Mouse (Mus musculus): ENCODE results near the gene Tchhl1. TPM values are rescaled to one million over a fixed set of nuclear protein-coding genes. Genes with fewer than 3 reads are reported as not detected.

Tchhl1 gene
- polyA plus RNA-seq, 1 experiment = not detected

GRCm38 (mm10) chr3:93514628-93515027, 46.1 kb downstream of the Tchhl1 start:
- Histone ChIP-seq H3K4me1 (peaks cover 9% of the 10 kb centered on the region), H3K4me3 (replicated peaks) (no peak overlapping the region), H3K27me3 (replicated peaks) (no peaks in the 10 kb centered on the region), H3K9me3 (no peaks in the 10 kb centered on the region), H3K36me3 (replicated peaks; ENCODE audit: low read length) (no peaks in the 10 kb centered on the region)
- TF ChIP-seq FLI1 (IDR thresholded peaks at IDR 0.05; ENCODE audit: low read length) (no peak), GATA1 (IDR thresholded peaks at IDR 0.05; ENCODE audit: borderline replicate concordance, low read length) (no peak)

DNA sequence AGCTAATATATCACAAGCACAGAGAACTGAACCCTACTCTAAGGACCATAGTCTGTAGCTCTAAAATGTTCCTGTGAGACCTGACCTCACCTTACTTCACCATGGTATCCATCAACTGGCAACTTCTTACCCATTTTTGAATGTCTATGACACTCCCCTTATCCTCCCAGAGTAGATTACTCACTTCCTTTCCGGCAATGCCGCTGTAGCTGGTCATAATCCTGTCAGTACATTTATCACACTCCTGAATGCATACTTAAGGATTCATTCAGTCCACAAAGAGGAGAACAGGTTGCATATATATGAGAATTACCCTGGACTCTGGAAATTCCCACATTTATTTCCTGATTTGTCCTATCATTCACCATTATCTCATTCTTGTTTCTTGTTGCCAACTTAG, 48.8 kb downstream of the Tchhl1 start:
- no peaks in the 10 kb centered on the region for H3K27me3 ChIP-seq (replicated peaks)
- H3K9me3 ChIP-seq = no peaks in the 10 kb centered on the region
- H3K4me3 ChIP-seq (replicated peaks) = no peak overlapping the region
- TF ChIP-seq GATA1 (IDR thresholded peaks at IDR 0.05; ENCODE audit: borderline replicate concordance, low read length) = no peak
- peaks cover 17% of the 10 kb centered on the region for H3K4me1 ChIP-seq
- H3K36me3 ChIP-seq (replicated peaks; ENCODE audit: low read length) = no peaks in the 10 kb centered on the region

GRCm38 (mm10) chr3:93519856-93520329, 51.3 kb downstream of the Tchhl1 start:
- Histone ChIP-seq H3K27me3 (replicated peaks) (no peaks in the 10 kb centered on the region), H3K36me3 (replicated peaks; ENCODE audit: low read length) (peaks cover 8% of the 10 kb centered on the region), H3K4me1 (peaks cover 22% of the 10 kb centered on the region), H3K4me3 (replicated peaks) (peak overlapping the region; percentile 93), H3K9me3 (no peaks in the 10 kb centered on the region)
- TF ChIP-seq GATA1 (IDR thresholded peaks at IDR 0.05; ENCODE audit: borderline replicate concordance, low read length) (no peak), FLI1 (IDR thresholded peaks at IDR 0.05; ENCODE audit: low read length) (no peak)

DNA sequence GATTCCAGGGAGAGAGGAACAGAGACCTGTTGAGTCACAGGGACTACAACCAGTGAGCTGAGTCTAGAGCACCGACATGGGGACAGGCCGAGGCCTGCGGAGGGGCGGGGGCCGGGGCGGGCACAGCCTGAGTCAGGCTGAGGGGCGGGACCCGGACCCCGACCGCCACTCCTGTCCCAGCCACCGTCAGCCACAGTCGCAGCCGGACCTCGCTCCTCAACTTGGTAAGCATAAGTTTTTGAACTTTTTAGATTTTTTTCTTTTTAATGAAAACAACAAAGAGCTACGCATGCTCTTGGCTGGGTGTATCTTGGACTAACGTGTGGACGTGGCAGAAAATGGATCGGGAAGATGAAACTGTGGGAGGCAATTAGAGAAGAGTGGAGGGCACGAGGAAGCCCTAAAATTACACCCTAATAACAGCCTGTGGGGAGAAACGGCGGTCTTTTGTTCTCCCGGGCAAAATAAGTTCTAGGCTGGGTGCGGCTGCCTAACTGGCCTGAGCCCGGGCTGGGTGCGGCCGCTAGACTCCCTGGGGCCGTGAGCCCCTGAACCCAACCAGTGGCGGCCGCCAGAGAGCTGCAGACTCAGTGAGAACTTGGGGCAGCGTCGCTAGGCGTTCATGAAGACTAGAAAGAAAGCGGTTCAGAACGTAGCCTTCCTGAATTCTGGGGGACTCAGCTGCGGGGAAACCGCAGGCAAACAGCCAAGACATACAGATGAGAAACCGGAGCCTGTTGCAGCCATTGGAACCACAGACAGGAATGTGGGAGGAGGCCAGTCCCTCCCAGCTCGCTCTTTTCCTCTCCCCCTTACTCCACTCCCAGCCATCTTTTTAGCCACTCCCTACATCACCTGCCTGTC, 52.0 kb downstream of the Tchhl1 start, which contains the start of gene S100a11:
Gene S100a11 (plus strand): TSS at position 159 of the 864 bp plus-strand sequence.
- H3K9me3 ChIP-seq = no peaks in the 10 kb centered on the region
- H3K36me3 ChIP-seq (replicated peaks; ENCODE audit: low read length) = peaks cover 9% of the 10 kb centered on the region
- peak within 1 kb of the TSS; percentile 93 for H3K4me3 ChIP-seq (replicated peaks)
- peaks cover 22% of the 10 kb centered on the region for H3K4me1 ChIP-seq
- TF ChIP-seq FLI1 (IDR thresholded peaks at IDR 0.05; ENCODE audit: low read length) (no peak), GATA1 (IDR thresholded peaks at IDR 0.05; ENCODE audit: borderline replicate concordance, low read length) (no peak)
- H3K27me3 ChIP-seq (replicated peaks) = no peaks in the 10 kb centered on the region

Other genes starting within 250 kb of the Tchhl1 start
- not detected in 2 replicates for gene Flg, start 195.2 kb upstream of the Tchhl1 start, polyA plus RNA-seq (2012; ENCODE audit: insufficient read depth, low replicate concordance)
- not detected in 2 replicates for gene Hrnr, start 149.0 kb upstream of the Tchhl1 start, polyA plus RNA-seq (2012; ENCODE audit: insufficient read depth, low replicate concordance)
- not detected in 2 replicates for gene Rptn, start 75.1 kb upstream of the Tchhl1 start, polyA plus RNA-seq (2012; ENCODE audit: insufficient read depth, low replicate concordance)
- not detected in 2 replicates for gene Tchh, start 26.4 kb upstream of the Tchhl1 start, polyA plus RNA-seq (2012; ENCODE audit: insufficient read depth, low replicate concordance)
- gene S100a11, start 51.7 kb downstream of the Tchhl1 start, polyA plus RNA-seq (2012; ENCODE audit: insufficient read depth, low replicate concordance) = 4.3 and 39.4 TPM in 2 replicates
- 22.4 and 116 TPM in 2 replicates for gene S100a10, start 86.3 kb downstream of the Tchhl1 start, polyA plus RNA-seq (2012; ENCODE audit: insufficient read depth, low replicate concordance)
- gene Tdpoz2, start 183.9 kb downstream of the Tchhl1 start, polyA plus RNA-seq (2012; ENCODE audit: insufficient read depth, low replicate concordance) = 2.1 TPM in 1 of 2 replicates, not detected in the other
- not detected in 2 replicates for gene Tdpoz1, start 207.6 kb downstream of the Tchhl1 start, polyA plus RNA-seq (2012; ENCODE audit: insufficient read depth, low replicate concordance)
- not detected in 2 replicates for gene Gm37596, start 224.3 kb downstream of the Tchhl1 start, polyA plus RNA-seq (2012; ENCODE audit: insufficient read depth, low replicate concordance)